Mouse (Mus musculus) liver, embryonic 15.5 days (tissue): ENCODE measurements around the gene Skap1. TPM values are rescaled to one million over a fixed set of nuclear protein-coding genes. Genes with fewer than 3 reads are reported as not detected.

Experiments used
- ATAC-seq: fragments of 200-750 bp; cut with Nextera tagmentation; 2 replicates; pipeline ENCODE4 v1.8.0; 2017; ENCODE audit warnings: moderate number of reproducible peaks, mild to moderate bottlenecking, moderate library complexity; ENCODE audit not compliant: insufficient read depth
- H3K27ac ChIP-seq: fragments of 300-500 bp; sonication (generic); replicated peaks from 2 replicates; pipeline ENCODE4 v1.5.1; 2015; ENCODE audit warnings: mild to moderate bottlenecking, inconsistent platforms
- H3K27me3 ChIP-seq: fragments of 300-500 bp; sonication (generic); 2 replicates; pipeline ENCODE4 v1.6.1; 2015; ENCODE audit warnings: mild to moderate bottlenecking, inconsistent platforms
- H3K36me3 ChIP-seq: fragments of 300-500 bp; sonication (generic); replicated peaks from 2 replicates; pipeline ENCODE4 v1.6.1; 2015; ENCODE audit warnings: moderate library complexity, mild to moderate bottlenecking, inconsistent platforms
- H3K4me1 ChIP-seq: fragments of 300-500 bp; sonication (generic); replicated peaks from 2 replicates; pipeline ENCODE4 v1.6.1; 2015; ENCODE audit warnings: inconsistent platforms
- H3K4me2 ChIP-seq: fragments of 300-500 bp; sonication (generic); 2 replicates; pipeline ENCODE4 v1.6.1; 2015; ENCODE audit warnings: moderate library complexity, mild to moderate bottlenecking, inconsistent platforms
- H3K4me3 ChIP-seq: fragments of 300-500 bp; sonication (generic); replicated peaks from 2 replicates; pipeline ENCODE4 v1.5.1; 2015; ENCODE audit warnings: mild to moderate bottlenecking, inconsistent platforms
- H3K9ac ChIP-seq: fragments of 300-500 bp; sonication (generic); 2 replicates; pipeline ENCODE4 v1.6.1; 2015; ENCODE audit warnings: moderate library complexity, mild to moderate bottlenecking, inconsistent platforms
- H3K9me3 ChIP-seq: fragments of 300-500 bp; sonication (generic); replicated peaks from 2 replicates; pipeline ENCODE4 v1.6.1; 2016; ENCODE audit warnings: inconsistent platforms
- WGBS: fragments of 180-500 bp; shearing (Covaris S2); methylation state at CpG from one replicate; pipeline ENCODE4 v1.1.7; 2015; ENCODE audit warnings: mixed read lengths; ENCODE audit not compliant: insufficient replicate concordance; 5-methylcytosine and 5-hydroxymethylcytosine counted together
- polyA plus RNA-seq: library from polyadenylated mRNA; unstranded; fragments of >200 nt; fragmentation: Nextera tagmentation; extraction: Ambion mirVana; gene quantifications from 2 replicates; pipeline ENCODE4 v1.2.1, GENCODE M21; 2015

Skap1 gene
- polyA plus RNA-seq, 1 experiment from 2014 or later = 0.20 TPM

DNA sequence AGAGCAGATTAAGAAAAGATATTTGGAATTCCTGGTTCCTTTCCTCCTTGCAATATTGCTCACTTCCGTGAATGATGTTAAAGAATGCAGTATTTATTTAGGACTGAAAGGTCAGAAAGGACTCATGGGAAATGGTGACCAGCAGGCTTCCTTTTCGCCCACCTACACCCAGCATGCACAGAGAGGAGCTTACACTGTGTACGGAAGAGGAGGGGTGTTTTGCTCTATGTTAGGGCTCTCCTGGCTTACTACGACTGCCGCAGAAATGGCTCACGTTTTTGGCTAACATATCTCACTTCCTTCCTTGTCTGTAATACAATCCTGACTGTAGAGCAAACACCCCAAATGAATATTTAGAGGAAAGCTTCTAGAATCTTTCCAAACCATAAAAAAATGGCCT, 139.9 kb downstream of the Skap1 start:
- no peak for ATAC-seq

DNA sequence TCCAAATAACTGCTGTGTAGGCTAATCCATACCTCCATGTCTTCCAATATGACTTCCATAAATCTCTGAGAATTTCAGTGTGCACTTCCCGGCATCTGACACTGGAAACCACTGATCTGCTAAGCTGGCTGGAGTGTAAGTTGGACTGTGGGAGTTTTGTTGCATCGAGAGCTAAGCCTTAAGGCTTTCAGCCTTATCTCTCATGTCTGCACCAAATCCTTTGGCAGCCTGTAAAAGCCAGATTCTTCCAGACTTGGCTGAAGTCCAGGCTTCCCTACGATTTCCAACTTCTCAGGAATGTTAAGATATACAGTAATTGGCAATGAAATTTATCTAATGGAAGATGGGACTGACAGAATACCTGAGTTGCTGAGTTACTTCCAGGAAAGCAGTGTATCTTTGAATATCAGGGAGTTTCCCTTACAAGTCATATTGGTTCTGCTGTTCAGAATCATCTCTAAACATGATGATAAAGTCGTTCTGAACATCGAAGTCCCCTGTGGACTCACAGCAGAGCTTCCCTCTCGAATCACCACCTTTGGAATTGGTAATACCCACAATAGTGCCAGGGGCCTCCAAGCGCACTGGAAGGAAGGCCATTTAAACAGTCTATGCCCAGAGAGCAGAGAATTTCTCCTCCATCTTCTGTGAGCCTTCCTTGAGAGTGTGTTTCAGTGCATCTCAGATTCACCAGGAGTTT, 140.5 kb downstream of the Skap1 start:
- no peak overlapping the region for H3K4me2 ChIP-seq
- no peaks in the 10 kb centered on the region for H3K36me3 ChIP-seq
- no peaks in the 10 kb centered on the region for H3K4me1 ChIP-seq
- no peak overlapping the region for H3K27ac ChIP-seq
- no peak overlapping the region for H3K9ac ChIP-seq
- WGBS = 41% methylated on average over 7 of the region's 7 CpGs
- no peaks in the 10 kb centered on the region for H3K9me3 ChIP-seq
- no peak for ATAC-seq
- no peak overlapping the region for H3K4me3 ChIP-seq
- H3K27me3 ChIP-seq = no peaks in the 10 kb centered on the region

More for the DNA sequence above, 139.9 kb downstream of the Skap1 start:
- Histone ChIP-seq H3K9ac (no peak overlapping the region), H3K4me2 (no peak overlapping the region), H3K36me3 (no peaks in the 10 kb centered on the region), H3K4me1 (no peaks in the 10 kb centered on the region), H3K4me3 (no peak overlapping the region), H3K27me3 (no peaks in the 10 kb centered on the region), H3K9me3 (no peaks in the 10 kb centered on the region), H3K27ac (no peak overlapping the region)
- 33% methylated on average over 6 of the region's 6 CpGs for WGBS

DNA sequence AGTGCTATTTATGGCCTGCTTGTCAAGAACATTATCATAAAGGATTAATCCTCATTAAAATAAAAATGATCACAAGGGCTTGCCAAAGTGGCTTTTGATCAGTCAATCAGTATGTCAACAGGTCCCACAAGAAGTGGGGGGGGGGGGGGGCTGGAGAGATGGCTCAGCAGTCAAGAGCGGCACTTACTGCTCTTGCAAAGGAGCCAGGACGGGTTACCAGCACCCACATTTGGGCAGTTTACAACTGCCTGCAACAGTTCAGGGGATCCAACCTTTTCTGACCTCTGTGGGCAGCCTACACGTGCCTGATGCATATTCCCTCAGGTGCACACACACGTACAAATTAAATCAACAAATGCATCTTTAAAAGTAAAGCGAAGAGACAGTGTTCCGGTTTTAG, 141.1 kb downstream of the Skap1 start:
- H3K27ac ChIP-seq = no peak overlapping the region
- H3K4me3 ChIP-seq = no peak overlapping the region
- H3K27me3 ChIP-seq = no peaks in the 10 kb centered on the region
- WGBS = 67% methylated on average over 6 of the region's 6 CpGs
- no peaks in the 10 kb centered on the region for H3K4me1 ChIP-seq
- no peak overlapping the region for H3K4me2 ChIP-seq
- no peaks in the 10 kb centered on the region for H3K9me3 ChIP-seq
- no peak overlapping the region for H3K9ac ChIP-seq
- no peak for ATAC-seq
- H3K36me3 ChIP-seq = no peaks in the 10 kb centered on the region

DNA sequence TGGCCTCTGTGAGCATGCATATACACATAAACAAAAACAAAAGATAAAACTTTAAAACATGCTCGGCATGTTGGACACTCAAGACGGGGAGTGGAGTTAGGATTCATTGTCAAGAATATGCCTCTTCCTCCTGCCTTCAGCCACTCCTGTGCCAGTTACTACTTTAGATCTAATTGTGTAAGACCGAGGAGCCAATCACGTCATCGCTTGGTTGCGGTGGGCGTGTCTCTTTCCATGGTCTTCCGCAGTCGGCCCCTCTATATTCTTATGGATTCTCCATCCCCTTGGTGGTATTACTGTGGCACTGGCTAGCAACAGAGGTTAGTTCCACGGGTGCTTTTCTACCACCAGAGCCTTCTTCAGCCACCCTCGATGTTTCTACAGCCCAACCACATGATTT, 148.2 kb downstream of the Skap1 start:
- Histone ChIP-seq H3K4me3 (no peak overlapping the region), H3K9me3 (no peaks in the 10 kb centered on the region), H3K9ac (no peak overlapping the region), H3K4me1 (no peaks in the 10 kb centered on the region), H3K36me3 (no peaks in the 10 kb centered on the region), H3K27me3 (no peaks in the 10 kb centered on the region; the same call in 1 of the 2 replicates), H3K27ac (no peak overlapping the region), H3K4me2 (no peak overlapping the region)
- ATAC-seq = no peak
- 66% methylated on average over 11 of the region's 11 CpGs for WGBS

DNA sequence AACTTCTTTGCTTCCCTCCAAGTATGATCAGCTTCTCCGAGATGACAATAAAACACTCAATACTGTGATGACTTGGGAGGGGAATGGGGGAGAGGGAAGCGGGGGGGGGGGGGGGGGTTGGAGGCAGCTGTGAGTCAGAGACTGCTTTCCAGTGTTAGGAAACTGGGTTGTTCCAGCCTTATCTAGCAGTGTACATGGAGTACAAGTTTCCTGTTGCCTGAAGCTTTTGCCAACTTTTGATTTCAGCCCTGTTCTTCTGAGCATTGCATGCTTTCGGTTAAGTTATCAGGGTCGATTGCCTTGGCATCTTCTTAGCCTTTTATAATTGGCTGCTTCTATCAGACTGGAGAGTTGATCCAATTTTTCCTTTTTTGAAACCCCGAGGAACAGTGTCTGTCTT, 152.4 kb downstream of the Skap1 start:
- WGBS = 13% methylated on average over 4 of the region's 5 CpGs
- peaks cover 24% of the 10 kb centered on the region for H3K27me3 ChIP-seq
- H3K4me2 ChIP-seq = no peak overlapping the region
- H3K4me3 ChIP-seq = no peak overlapping the region
- H3K9me3 ChIP-seq = no peaks in the 10 kb centered on the region
- no peak for ATAC-seq
- no peaks in the 10 kb centered on the region for H3K36me3 ChIP-seq
- no peak overlapping the region for H3K9ac ChIP-seq
- no peaks in the 10 kb centered on the region for H3K4me1 ChIP-seq
- H3K27ac ChIP-seq = no peak overlapping the region

DNA sequence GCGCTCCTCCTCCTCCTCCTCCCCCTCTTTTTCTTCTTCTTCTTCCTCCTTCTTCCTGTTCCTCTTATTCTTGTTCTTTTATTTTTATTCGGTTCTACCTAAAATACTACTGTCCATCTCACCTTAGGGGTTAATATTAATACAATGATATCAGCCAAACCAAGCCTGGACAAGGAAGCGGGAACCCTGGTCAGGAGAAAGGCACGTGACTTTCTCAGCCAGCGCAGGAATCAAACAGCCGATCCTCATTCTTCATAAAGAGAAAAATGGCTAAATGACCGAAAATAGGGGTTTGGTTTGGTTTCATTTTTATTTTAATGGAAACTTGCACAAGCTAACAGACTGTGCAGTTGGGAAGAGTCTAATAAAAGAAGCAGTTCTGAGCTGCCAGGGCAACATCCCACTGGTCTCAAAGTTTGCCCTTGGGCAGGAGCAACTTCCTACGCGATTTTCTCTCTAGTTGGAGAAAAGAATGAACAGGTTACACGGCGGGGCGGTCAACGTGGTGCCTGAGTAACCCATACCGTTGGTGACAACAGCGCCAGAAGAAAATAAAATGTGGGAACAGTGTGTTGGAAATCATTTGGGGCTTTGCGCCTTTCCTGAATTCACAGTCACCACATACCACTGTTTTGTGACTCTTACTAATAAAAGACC, 154.5 kb downstream of the Skap1 start:
- no peaks in the 10 kb centered on the region for H3K4me1 ChIP-seq
- H3K27ac ChIP-seq = no peak overlapping the region
- H3K9me3 ChIP-seq = no peaks in the 10 kb centered on the region
- no peak overlapping the region for H3K4me2 ChIP-seq
- no peak for ATAC-seq
- H3K27me3 ChIP-seq = peaks cover 24% of the 10 kb centered on the region
- WGBS = 52% methylated on average over 16 of the region's 16 CpGs
- no peaks in the 10 kb centered on the region for H3K36me3 ChIP-seq
- no peak overlapping the region for H3K4me3 ChIP-seq
- no peak overlapping the region for H3K9ac ChIP-seq

DNA sequence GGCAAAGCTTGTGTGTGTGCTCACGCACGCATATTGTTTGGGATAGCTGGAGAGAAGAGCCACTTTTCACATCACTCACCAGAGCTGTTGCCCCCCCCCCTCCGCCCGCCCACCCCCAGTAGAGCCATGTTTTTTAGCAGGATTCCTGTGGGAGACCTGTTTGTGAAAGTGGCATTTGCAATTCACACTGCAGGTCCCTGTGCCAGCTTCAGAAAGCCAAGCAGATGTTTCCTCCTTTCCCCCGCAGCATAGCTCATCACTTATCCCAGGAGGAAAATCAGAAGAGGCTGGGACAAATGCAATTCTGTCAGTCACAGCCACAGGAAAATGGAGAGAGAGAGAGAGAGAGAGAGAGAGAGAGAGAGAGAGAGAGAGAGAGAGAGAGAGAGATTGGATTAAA, 155.2 kb downstream of the Skap1 start:
- WGBS = 43% methylated on average over 5 of the region's 5 CpGs

DNA sequence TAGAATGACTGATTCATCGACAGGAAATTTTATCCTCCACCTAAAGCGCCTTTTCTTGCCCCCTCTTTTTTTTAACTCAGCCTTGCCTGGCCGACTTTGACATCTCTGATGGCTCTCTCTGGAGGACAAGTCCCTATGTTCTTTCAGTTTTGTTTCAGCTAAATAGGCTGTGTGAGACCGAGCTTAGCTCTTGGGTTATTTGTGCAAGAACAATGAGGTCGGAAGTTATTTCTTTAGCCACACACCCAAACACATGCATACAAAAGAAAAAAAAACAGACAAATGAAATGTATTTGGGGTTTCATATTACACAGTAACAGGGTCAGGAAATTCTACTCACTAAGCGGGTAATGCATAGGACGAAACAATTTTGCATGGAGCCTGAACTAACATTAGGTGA, 155.6 kb downstream of the Skap1 start:
- Histone ChIP-seq H3K4me3 (no peak overlapping the region), H3K9ac (no peak overlapping the region), H3K36me3 (no peaks in the 10 kb centered on the region), H3K27ac (no peak overlapping the region), H3K4me2 (no peak overlapping the region), H3K4me1 (no peaks in the 10 kb centered on the region), H3K27me3 (peaks cover 24% of the 10 kb centered on the region), H3K9me3 (no peaks in the 10 kb centered on the region)
- no peak for ATAC-seq
- 35% methylated on average over 7 of the region's 7 CpGs for WGBS

More for the DNA sequence above, 155.2 kb downstream of the Skap1 start:
- Histone ChIP-seq H3K27me3 (peaks cover 24% of the 10 kb centered on the region), H3K9me3 (no peaks in the 10 kb centered on the region), H3K9ac (no peak overlapping the region), H3K27ac (no peak overlapping the region), H3K4me3 (no peak overlapping the region), H3K4me2 (no peak overlapping the region), H3K36me3 (no peaks in the 10 kb centered on the region), H3K4me1 (no peaks in the 10 kb centered on the region)
- no peak for ATAC-seq

DNA sequence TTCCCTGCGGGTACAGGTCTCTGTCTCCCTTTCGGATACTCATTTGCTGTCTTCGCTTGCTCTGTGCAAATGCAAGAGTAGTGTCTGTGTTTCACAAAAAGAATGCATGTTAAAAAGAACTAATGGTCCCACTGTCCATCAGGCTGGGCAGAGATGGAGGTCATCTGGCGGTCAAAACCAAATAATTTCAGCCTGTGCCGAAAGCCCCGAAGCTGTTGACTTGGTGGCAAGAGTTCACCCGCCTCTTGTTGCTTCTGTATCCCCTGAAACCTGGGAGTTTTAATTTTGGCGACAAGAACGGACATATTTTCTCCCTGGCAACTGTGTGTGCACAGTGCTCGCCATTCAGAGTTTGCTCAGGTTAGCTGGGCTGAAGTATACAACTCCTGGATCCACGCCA, 156.3 kb downstream of the Skap1 start:
- 57% methylated on average over 11 of the region's 11 CpGs for WGBS
- no peak for ATAC-seq
- no peaks in the 10 kb centered on the region for H3K36me3 ChIP-seq
- no peaks in the 10 kb centered on the region for H3K4me1 ChIP-seq
- no peak overlapping the region for H3K27ac ChIP-seq
- peaks cover 24% of the 10 kb centered on the region for H3K27me3 ChIP-seq
- H3K4me2 ChIP-seq = no peak overlapping the region
- H3K4me3 ChIP-seq = no peak overlapping the region
- H3K9me3 ChIP-seq = no peaks in the 10 kb centered on the region
- no peak overlapping the region for H3K9ac ChIP-seq

DNA sequence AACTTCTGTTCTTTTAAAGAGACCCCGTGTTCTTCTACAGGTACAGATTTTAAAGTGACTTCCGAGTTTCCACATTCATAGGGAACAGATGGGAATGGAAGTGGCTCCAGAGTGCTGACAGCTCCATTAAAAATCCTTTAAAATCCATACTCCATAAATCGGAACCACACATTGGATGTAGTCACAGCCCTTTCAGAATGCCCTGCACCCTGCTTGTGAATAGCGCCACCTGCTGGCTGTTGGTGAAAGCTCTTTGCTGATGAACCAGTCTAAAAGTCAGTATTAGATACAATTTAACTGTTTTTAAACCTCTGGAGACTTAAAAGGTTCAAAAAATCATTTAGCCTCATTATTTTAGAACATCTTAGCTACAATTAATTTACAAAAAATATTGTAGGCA, 156.8 kb downstream of the Skap1 start:
- H3K4me1 ChIP-seq = no peaks in the 10 kb centered on the region
- H3K9ac ChIP-seq = no peak overlapping the region
- H3K36me3 ChIP-seq = no peaks in the 10 kb centered on the region
- H3K27ac ChIP-seq = no peak overlapping the region
- H3K4me2 ChIP-seq = no peak overlapping the region
- H3K4me3 ChIP-seq = no peak overlapping the region
- H3K9me3 ChIP-seq = no peaks in the 10 kb centered on the region
- WGBS = 22% methylated on average over 4 of the region's 4 CpGs
- ATAC-seq = no peak
- peaks cover 24% of the 10 kb centered on the region for H3K27me3 ChIP-seq

DNA sequence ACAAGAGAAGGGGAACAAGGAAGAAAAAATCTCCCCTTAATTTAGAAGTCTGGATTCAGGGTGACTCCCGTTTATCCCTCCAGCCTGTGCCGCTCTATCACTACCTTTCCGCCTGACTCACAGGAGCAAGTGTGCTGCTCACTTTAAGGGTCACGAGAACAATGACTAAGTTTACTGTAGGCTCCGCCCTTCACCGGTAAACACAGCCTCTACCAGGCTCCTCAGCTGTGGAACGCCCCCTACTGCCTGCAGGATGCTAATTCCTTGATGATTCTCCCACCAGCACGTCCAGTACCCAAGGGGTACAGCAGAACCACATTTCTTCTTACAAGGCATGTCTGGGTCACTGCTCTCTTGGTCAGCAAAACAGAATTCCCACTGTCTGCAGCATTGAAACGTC, 158.4 kb downstream of the Skap1 start:
- Histone ChIP-seq H3K4me2 (no peak overlapping the region), H3K4me3 (no peak overlapping the region), H3K9ac (no peak overlapping the region), H3K27me3 (peaks cover 26% of the 10 kb centered on the region), H3K4me1 (no peaks in the 10 kb centered on the region), H3K27ac (no peak overlapping the region), H3K9me3 (no peaks in the 10 kb centered on the region), H3K36me3 (no peaks in the 10 kb centered on the region)
- 13% methylated on average over 9 of the region's 9 CpGs for WGBS
- no peak for ATAC-seq

DNA sequence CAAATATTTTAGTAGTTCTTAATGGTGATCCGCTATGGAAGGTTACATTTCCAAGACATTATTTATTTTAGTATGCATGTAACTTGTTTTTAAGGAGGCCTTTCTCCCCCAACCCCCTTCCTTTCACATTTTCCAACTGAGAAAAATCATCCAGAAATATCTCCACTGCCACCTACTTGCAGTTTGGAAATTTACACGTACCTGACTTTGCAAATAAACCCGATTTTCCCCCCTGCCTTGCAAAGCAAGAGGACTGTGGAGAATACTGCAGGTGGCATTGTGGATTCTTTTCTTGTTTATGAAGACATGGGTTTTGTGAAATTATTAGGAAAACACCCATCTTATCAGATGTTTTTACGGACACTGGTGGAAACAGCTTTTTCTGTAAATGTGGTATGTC, 160.0 kb downstream of the Skap1 start:
- Histone ChIP-seq H3K27me3 (peaks cover 17% of the 10 kb centered on the region), H3K4me3 (no peak overlapping the region), H3K4me2 (no peak overlapping the region), H3K4me1 (no peaks in the 10 kb centered on the region), H3K27ac (no peak overlapping the region), H3K36me3 (no peaks in the 10 kb centered on the region), H3K9ac (no peak overlapping the region), H3K9me3 (no peaks in the 10 kb centered on the region)
- ATAC-seq = no peak
- 41% methylated on average over 4 of the region's 4 CpGs for WGBS
